Mouse (Mus musculus) gastrocnemius, postnatal 4 days (tissue): Measurements from ENCODE around the gene Tbc1d10c. TPM values are rescaled to one million over a fixed set of nuclear protein-coding genes. Genes with fewer than 3 reads are reported as not detected.
"Not testable (repeated sequence)": the region's sequence is repeated elsewhere in the genome, so short reads cannot be mapped to it uniquely, and the experiment has no call there.

Source experiments
- DNase-seq, 2 experiments: peaks; one replicate each; pipeline ENCODE4 v3.0.0; 2021 to 2022; ENCODE audit warnings: low spot score in 2 of 2, mixed read lengths in 2 of 2
- microRNA-seq: library from miRNA; unstranded; fragments of <30 nt; microRNA quantifications from one replicate; pipeline ENCODE4 v1.2.0, GENCODE M21; 2021
- total RNA-seq, 2 experiments: library from RNA; stranded (reverse); gene quantifications; 2 replicates each; pipeline ENCODE4 v1.2.3; 2021

Gene Tbc1d10c
- total RNA-seq, 2 experiments from 2014 or later, result 5.1 to 5.2 TPM

GRCm38 (mm10) chr19:4146366-4147021 is 44.6 kb downstream of the Tbc1d10c start:
- DNase-seq, result no peak

GRCm38 (mm10) chr19:4145936-4146335 is 45.1 kb downstream of the Tbc1d10c start:
- no peak for DNase-seq

GRCm38 (mm10) chr19:4144550-4145498 is 46.3 kb downstream of the Tbc1d10c start:
- DNase-seq, result peak in 1 of 2 experiments; percentile 7

- DNase-seq, result peak in 1 of 2 experiments; percentile 9
Measured at GRCm38 (mm10) chr19:4143759-4144268, 47.3 kb downstream of the Tbc1d10c start, which contains the start of gene Cabp4. TSS of gene Cabp4 (minus strand) at chr19:4144033.

GRCm38 (mm10) chr19:4142416-4143173 is 48.5 kb downstream of the Tbc1d10c start:
- DNase-seq, result peak in 1 of 2 experiments; percentile 12

GRCm38 (mm10) chr19:4140147-4140546 is 50.9 kb downstream of the Tbc1d10c start:
- DNase-seq, result no peak

GRCm38 (mm10) chr19:4139446-4139845 is 51.6 kb downstream of the Tbc1d10c start, which contains the start of gene Gpr152:
TSS of gene Gpr152 (plus strand) at chr19:4139787.
- peak in 1 of 2 experiments; percentile 7 for DNase-seq

- no peak for DNase-seq
Measured at GRCm38 (mm10) chr19:4137913-4138312, 53.2 kb downstream of the Tbc1d10c start.

GRCm38 (mm10) chr19:4136463-4136862 is 54.6 kb downstream of the Tbc1d10c start:
- DNase-seq, result no peak

- DNase-seq, result not testable (repeated sequence)
Measured at GRCm38 (mm10) chr19:4135963-4136345, 55.1 kb downstream of the Tbc1d10c start.

GRCm38 (mm10) chr19:4135229-4135962 is 55.7 kb downstream of the Tbc1d10c start:
- not testable (repeated sequence) for DNase-seq

- no peak for DNase-seq
Measured at GRCm38 (mm10) chr19:4134354-4134753, 56.7 kb downstream of the Tbc1d10c start.

Small RNAs within 50 kb of the gene (microRNA-seq; reads per million reads assigned to microRNA genes)
- not detected for gene Gm26115

Other genes with a start within 250 kb of the Tbc1d10c start
- under 1 TPM; 0.08 to 0.12 TPM for gene Aldh3b3, start 232.6 kb downstream of the Tbc1d10c start, total RNA-seq
- gene Aldh3b2, start 219.0 kb downstream of the Tbc1d10c start, total RNA-seq, result 1 to 10 TPM in 1 of 2 experiments, under 1 TPM in 1; 0.88 to 1.7 TPM
- gene Acy3, start 204.7 kb downstream of the Tbc1d10c start, total RNA-seq, result 1 to 10 TPM; 7.0 to 7.6 TPM
- gene Tbx10, start 198.5 kb downstream of the Tbc1d10c start, total RNA-seq, result not detected
- gene Nudt8, start 190.7 kb downstream of the Tbc1d10c start, total RNA-seq, result 10 to 100 TPM; 18.5 to 19.0 TPM
- under 1 TPM; 0.49 to 0.74 TPM for gene Gm49405, start 190.7 kb downstream of the Tbc1d10c start, total RNA-seq
- gene Doc2g, start 188.0 kb downstream of the Tbc1d10c start, total RNA-seq, result 1 to 10 TPM; 1.1 to 2.4 TPM
- 100 to 1,000 TPM; 314 to 350 TPM for gene Ndufv1, start 178.5 kb downstream of the Tbc1d10c start, total RNA-seq
- 100 to 1,000 TPM; 205 to 221 TPM for gene Gstp1, start 153.3 kb downstream of the Tbc1d10c start, total RNA-seq
- 10 to 100 TPM; 40.2 to 49.5 TPM for gene Gstp2, start 145.3 kb downstream of the Tbc1d10c start, total RNA-seq
- 1 to 10 TPM in 1 of 2 experiments, not detected in 1; 1.1 TPM for gene Gstp3, start 131.7 kb downstream of the Tbc1d10c start, total RNA-seq
- not detected for gene Cabp2, start 109.7 kb downstream of the Tbc1d10c start, total RNA-seq
- 10 to 100 TPM; 22.9 to 23.9 TPM for gene Cdk2ap2, start 94.1 kb downstream of the Tbc1d10c start, total RNA-seq
- 1 to 10 TPM; 6.1 to 7.3 TPM for gene Pitpnm1, start 91.3 kb downstream of the Tbc1d10c start, total RNA-seq
- 10 to 100 TPM; 49.9 to 61.1 TPM for gene Aip, start 65.4 kb downstream of the Tbc1d10c start, total RNA-seq
- not detected for gene Gpr152, start 51.5 kb downstream of the Tbc1d10c start, total RNA-seq
- gene Cabp4, start 47.3 kb downstream of the Tbc1d10c start, total RNA-seq, result not detected
- 10 to 100 TPM; 73.6 to 74.5 TPM for gene Coro1b, start 42.7 kb downstream of the Tbc1d10c start, total RNA-seq
- gene Ptprcap, start 37.7 kb downstream of the Tbc1d10c start, total RNA-seq, result 1 to 10 TPM; 1.9 to 2.2 TPM
- gene Rps6kb2, start 27.9 kb downstream of the Tbc1d10c start, total RNA-seq, result 10 to 100 TPM; 34.7 to 38.0 TPM
- 10 to 100 TPM; 65.5 to 69.4 TPM for gene Carns1, start 15.8 kb downstream of the Tbc1d10c start, total RNA-seq
- gene Ppp1ca, start 781 bp upstream of the Tbc1d10c start, total RNA-seq, result 100 to 1,000 TPM; 432 to 472 TPM
- 1 to 10 TPM; 7.3 to 8.3 TPM for gene Rad9a, start 10.4 kb upstream of the Tbc1d10c start, total RNA-seq
- 1 to 10 TPM; 1.6 to 2.7 TPM for gene Clcf1, start 23.0 kb upstream of the Tbc1d10c start, total RNA-seq
- not detected for gene AC109138.7, start 23.1 kb upstream of the Tbc1d10c start, total RNA-seq
- 10 to 100 TPM; 31.4 to 34.3 TPM for gene Pold4, start 40.6 kb upstream of the Tbc1d10c start, total RNA-seq
- 1 to 10 TPM; 4.4 to 5.2 TPM for gene Ssh3, start 77.9 kb upstream of the Tbc1d10c start, total RNA-seq
- gene Ankrd13d, start 91.9 kb upstream of the Tbc1d10c start, total RNA-seq, result 1 to 10 TPM; 2.2 to 2.6 TPM
- 10 to 100 TPM; 42.9 to 43.8 TPM for gene Grk2, start 114.9 kb upstream of the Tbc1d10c start, total RNA-seq
- gene Kdm2a, start 207.0 kb upstream of the Tbc1d10c start, total RNA-seq, result 10 to 100 TPM; 50.9 to 66.8 TPM
- 1 to 10 TPM; 4.4 to 5.2 TPM for gene Rhod, start 248.1 kb upstream of the Tbc1d10c start, total RNA-seq